Mouse (Mus musculus) layer of hippocampus, adult 8-10 months (tissue): ENCODE data around the gene Ube2f. TPM values are rescaled to one million over a fixed set of nuclear protein-coding genes. Genes with fewer than 3 reads are reported as not detected.

ENCODE experiments used
- DNase-seq, 2 experiments: peaks; one replicate each; pipeline ENCODE4 v3.0.0; 2022; ENCODE audit warnings: low spot score in 2 of 2
- total RNA-seq, 4 experiments: library from RNA; stranded (reverse); gene quantifications; 2 replicates each; pipeline ENCODE4 v1.2.4; 2022

The Ube2f gene
- total RNA-seq, 4 experiments from 2014 or later = 48.0 to 48.9 (median 48.6) TPM

GRCm38 (mm10) chr1:91235395-91235794, 14.7 kb upstream of the Ube2f start:
- no peak for DNase-seq

GRCm38 (mm10) chr1:91237676-91238075, 12.4 kb upstream of the Ube2f start:
- no peak for DNase-seq

- peak in 1 of 2 experiments; percentile 58 for DNase-seq
These were observed 11.0 kb upstream of the Ube2f start for GRCm38 (mm10) chr1:91239112-91239511.

- no peak for DNase-seq
These were observed 10.3 kb upstream of the Ube2f start for GRCm38 (mm10) chr1:91239800-91240199.

GRCm38 (mm10) chr1:91240685-91241084, 9.4 kb upstream of the Ube2f start:
- no peak for DNase-seq

- DNase-seq = no peak
These were observed 8.9 kb upstream of the Ube2f start for GRCm38 (mm10) chr1:91241249-91241648.

GRCm38 (mm10) chr1:91248242-91248641, 1.9 kb upstream of the Ube2f start:
- DNase-seq = no peak

- DNase-seq = no peak
These were observed 1.1 kb upstream of the Ube2f start for GRCm38 (mm10) chr1:91248970-91249369.

GRCm38 (mm10) chr1:91250415-91251147, 477 bp downstream of the Ube2f start:
- no peak for DNase-seq

- DNase-seq = no peak
These were observed 1.1 kb downstream of the Ube2f start for GRCm38 (mm10) chr1:91251148-91251650.

GRCm38 (mm10) chr1:91251927-91252326, 1.8 kb downstream of the Ube2f start:
- DNase-seq = no peak

GRCm38 (mm10) chr1:91257918-91258317, 7.8 kb downstream of the Ube2f start:
- DNase-seq = no peak

GRCm38 (mm10) chr1:91259794-91260193, 9.7 kb downstream of the Ube2f start:
- no peak for DNase-seq

GRCm38 (mm10) chr1:91262508-91262907, 12.4 kb downstream of the Ube2f start:
- no peak for DNase-seq

- DNase-seq = no peak
These were observed 22.2 kb downstream of the Ube2f start for GRCm38 (mm10) chr1:91272260-91272659.

- no peak for DNase-seq
These were observed 26.5 kb downstream of the Ube2f start for GRCm38 (mm10) chr1:91276581-91276980.

GRCm38 (mm10) chr1:91277480-91277879, 27.4 kb downstream of the Ube2f start:
- no peak for DNase-seq

- DNase-seq = no peak
These were observed 28.5 kb downstream of the Ube2f start for GRCm38 (mm10) chr1:91278410-91279119.

GRCm38 (mm10) chr1:91279126-91279525, 29.0 kb downstream of the Ube2f start:
- DNase-seq = no peak

- DNase-seq = no peak
These were observed 32.5 kb downstream of the Ube2f start for GRCm38 (mm10) chr1:91282582-91282981.

- DNase-seq = no peak
These were observed 39.3 kb downstream of the Ube2f start for GRCm38 (mm10) chr1:91289375-91289774.

GRCm38 (mm10) chr1:91292101-91292825, 42.2 kb downstream of the Ube2f start:
- no peak for DNase-seq
